Mouse (Mus musculus): Measurements from ENCODE around the gene Efcc1. TPM values are rescaled to one million over a fixed set of nuclear protein-coding genes. Genes with fewer than 3 reads are reported as not detected.
A peak's percentile ranks its signal among the peaks of the same experiment; 100 is the strongest.
"Not testable (repeated sequence)": the region's sequence is repeated elsewhere in the genome, so short reads cannot be mapped to it uniquely, and the experiment has no call there.

The Efcc1 gene
- polyA plus RNA-seq, 1 experiment from 2014 or later, result 1.5 TPM

DNA sequence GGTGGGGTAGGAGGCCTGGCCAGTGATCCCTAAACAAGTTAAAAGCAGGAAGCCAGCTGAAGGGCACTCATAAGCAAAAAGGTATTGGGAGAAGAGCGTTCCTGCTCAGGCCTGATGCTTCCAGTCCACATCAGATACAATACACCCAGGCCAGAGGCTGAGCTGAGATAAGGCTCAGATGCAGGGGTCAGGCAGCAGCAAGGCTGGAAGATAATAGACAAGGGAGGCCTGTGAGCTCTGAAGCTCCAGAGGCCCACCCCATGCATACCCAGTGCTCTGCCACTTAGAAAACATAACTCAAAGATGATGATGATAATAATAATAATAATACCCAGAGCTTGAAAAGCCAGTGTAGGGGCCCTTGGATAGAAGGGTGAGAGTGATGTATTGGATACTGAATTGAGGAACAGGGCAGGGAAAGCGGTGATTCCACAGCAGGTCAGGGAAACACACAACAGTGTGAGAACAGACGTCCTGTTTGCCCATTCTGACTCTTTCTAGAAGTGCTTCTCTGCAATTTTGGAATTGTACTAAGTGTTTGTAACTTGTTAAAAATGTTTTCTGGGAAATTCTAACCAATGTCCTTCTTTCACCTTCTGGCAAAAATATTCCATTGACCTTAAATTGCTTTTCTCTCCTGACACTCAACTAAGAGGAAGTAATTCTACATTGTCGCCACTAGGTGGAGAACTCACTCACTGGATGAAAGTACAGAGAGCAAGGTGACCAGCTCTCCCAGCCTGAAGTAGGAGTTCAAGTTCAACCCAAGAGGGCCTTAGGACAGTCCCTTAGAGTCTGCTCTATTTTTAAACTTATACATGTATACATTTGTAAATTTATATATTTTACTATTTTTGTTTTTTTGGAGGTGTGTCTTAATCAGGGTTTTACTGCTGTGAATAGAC lies 33.0 kb downstream of the Efcc1 start:
- no peak overlapping the region for H3K9ac ChIP-seq (ENCODE audit: low read length)
- DNase-seq (ENCODE audit: low spot score), result peak; percentile 46
- H3K4me2 ChIP-seq (ENCODE audit: low read depth, low read length, severe bottlenecking), result no peak overlapping the region
- H3K4me3 ChIP-seq (ENCODE audit: low read depth, low read length), result no peak overlapping the region
- no peaks in the 10 kb centered on the region for H3K27me3 ChIP-seq (ENCODE audit: control insufficient read depth, insufficient read depth, low read length)
- H3K27ac ChIP-seq (ENCODE audit: low read depth, low read length), result no peak overlapping the region
- WGBS, result 67% methylated on average over 4 of the region's 4 CpGs
- no peak for ATAC-seq (replicated peaks; ENCODE audit: low FRiP score)
- H3K9me3 ChIP-seq (ENCODE audit: control insufficient read depth, low read length), result no peaks in the 10 kb centered on the region
- H3K36me3 ChIP-seq (ENCODE audit: control insufficient read depth, insufficient read depth, low read length), result no peaks in the 10 kb centered on the region
- no peaks in the 10 kb centered on the region for H3K4me1 ChIP-seq (replicated peaks; ENCODE audit: control insufficient read depth, insufficient read depth, low read length)

DNA sequence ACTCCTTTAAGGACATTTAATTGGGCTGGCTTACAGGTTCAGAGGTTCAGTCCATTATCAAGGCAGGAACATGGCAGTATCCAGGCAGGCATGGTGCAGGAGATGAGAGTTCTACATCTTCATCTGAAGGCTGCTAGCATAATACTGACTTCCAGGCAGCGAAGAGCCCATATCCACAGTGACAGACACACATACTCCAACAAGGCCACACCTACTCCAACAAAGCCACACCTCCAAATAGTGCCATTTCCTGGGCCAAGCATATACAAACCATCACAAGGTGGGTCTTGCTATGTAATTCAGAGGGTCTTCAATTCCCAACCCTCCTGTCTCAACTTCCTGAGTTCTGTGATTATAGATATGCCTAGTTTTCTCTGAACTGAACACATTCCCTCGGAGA lies 33.6 kb downstream of the Efcc1 start:
- H3K36me3 ChIP-seq (ENCODE audit: control insufficient read depth, insufficient read depth, low read length); H3K4me2 ChIP-seq (ENCODE audit: low read depth, low read length, severe bottlenecking); ATAC-seq (replicated peaks; ENCODE audit: low FRiP score); H3K9me3 ChIP-seq (ENCODE audit: control insufficient read depth, low read length); H3K4me1 ChIP-seq (replicated peaks; ENCODE audit: control insufficient read depth, insufficient read depth, low read length); H3K9ac ChIP-seq (ENCODE audit: low read length); H3K27ac ChIP-seq (ENCODE audit: low read depth, low read length); H3K4me3 ChIP-seq (ENCODE audit: low read depth, low read length); H3K27me3 ChIP-seq (ENCODE audit: control insufficient read depth, insufficient read depth, low read length): not testable (repeated sequence)
- peak; percentile 27 for DNase-seq (ENCODE audit: low spot score)
- WGBS, result 97% methylated on average over 2 of the region's 2 CpGs

- no peaks in the 10 kb centered on the region for H3K36me3 ChIP-seq (ENCODE audit: control insufficient read depth, insufficient read depth, low read length)
- WGBS, result 60% methylated on average over 8 of the region's 8 CpGs
- H3K4me2 ChIP-seq (ENCODE audit: low read depth, low read length, severe bottlenecking), result no peak overlapping the region
- no peak overlapping the region for H3K4me3 ChIP-seq (ENCODE audit: low read depth, low read length)
- no peak overlapping the region for H3K9ac ChIP-seq (ENCODE audit: low read length)
- H3K27ac ChIP-seq (ENCODE audit: low read depth, low read length), result no peak overlapping the region
- DNase-seq (ENCODE audit: low spot score), result peak; percentile 46
- no peaks in the 10 kb centered on the region for H3K9me3 ChIP-seq (ENCODE audit: control insufficient read depth, low read length)
- no peak for ATAC-seq (replicated peaks; ENCODE audit: low FRiP score)
- H3K4me1 ChIP-seq (replicated peaks; ENCODE audit: control insufficient read depth, insufficient read depth, low read length), result no peaks in the 10 kb centered on the region
- H3K27me3 ChIP-seq (ENCODE audit: control insufficient read depth, insufficient read depth, low read length), result no peaks in the 10 kb centered on the region
Observed at GRCm38 (mm10) chr6:87770626-87771025, 40.0 kb downstream of the Efcc1 start.

- no peak overlapping the region for H3K4me2 ChIP-seq (ENCODE audit: low read depth, low read length, severe bottlenecking)
- no peaks in the 10 kb centered on the region for H3K4me1 ChIP-seq (replicated peaks; ENCODE audit: control insufficient read depth, insufficient read depth, low read length)
- H3K36me3 ChIP-seq (ENCODE audit: control insufficient read depth, insufficient read depth, low read length), result no peaks in the 10 kb centered on the region
- H3K9ac ChIP-seq (ENCODE audit: low read length), result no peak overlapping the region
- no peak overlapping the region for H3K27ac ChIP-seq (ENCODE audit: low read depth, low read length)
- no peaks in the 10 kb centered on the region for H3K27me3 ChIP-seq (ENCODE audit: control insufficient read depth, insufficient read depth, low read length)
- H3K4me3 ChIP-seq (ENCODE audit: low read depth, low read length), result no peak overlapping the region
- ATAC-seq (replicated peaks; ENCODE audit: low FRiP score), result no peak
- WGBS, result 58% methylated on average over 1 of the region's 1 CpGs
- H3K9me3 ChIP-seq (ENCODE audit: control insufficient read depth, low read length), result no peaks in the 10 kb centered on the region
- peak; percentile 1 for DNase-seq (ENCODE audit: low spot score)
Observed at GRCm38 (mm10) chr6:87774466-87774865, 43.8 kb downstream of the Efcc1 start.

DNA sequence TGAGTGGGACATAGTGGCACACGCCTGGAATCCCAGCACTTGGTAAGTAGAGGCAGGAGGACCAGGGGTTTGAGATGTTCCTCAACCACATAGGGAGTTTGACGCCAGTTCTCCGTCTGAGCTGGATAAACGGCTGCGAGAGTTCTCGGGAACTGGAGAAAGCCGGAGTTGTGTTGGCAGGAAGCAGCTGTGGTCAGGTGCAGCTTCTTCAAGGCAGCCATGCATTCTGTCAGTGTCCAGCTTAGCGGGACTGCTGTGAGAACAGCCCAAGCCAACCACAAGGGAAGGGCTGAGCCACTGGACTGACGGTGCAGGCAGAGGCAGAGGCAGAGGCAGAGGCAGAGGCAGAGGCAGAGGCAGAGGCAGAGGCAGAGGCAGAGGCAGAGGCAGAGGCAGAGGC lies 44.2 kb downstream of the Efcc1 start:
- peak; percentile 37 for DNase-seq (ENCODE audit: low spot score)
- whole genome bisulfite sequencing, result 88% methylated on average over 9 of the region's 9 CpGs

GRCm38 (mm10) chr6:87775588-87776245 lies 45.0 kb downstream of the Efcc1 start:
- no peak overlapping the region for H3K4me2 ChIP-seq (ENCODE audit: low read depth, low read length, severe bottlenecking)
- H3K27ac ChIP-seq (ENCODE audit: low read depth, low read length), result no peak overlapping the region
- ATAC-seq (replicated peaks; ENCODE audit: low FRiP score) (no peak), DNase-seq (ENCODE audit: low spot score) (peak; percentile 39)
- H3K9me3 ChIP-seq (ENCODE audit: control insufficient read depth, low read length), result no peaks in the 10 kb centered on the region
- H3K27me3 ChIP-seq (ENCODE audit: control insufficient read depth, insufficient read depth, low read length), result no peaks in the 10 kb centered on the region
- no peak overlapping the region for H3K9ac ChIP-seq (ENCODE audit: low read length)
- H3K4me3 ChIP-seq (ENCODE audit: low read depth, low read length), result no peak overlapping the region
- no peaks in the 10 kb centered on the region for H3K36me3 ChIP-seq (ENCODE audit: control insufficient read depth, insufficient read depth, low read length)
- no peaks in the 10 kb centered on the region for H3K4me1 ChIP-seq (replicated peaks; ENCODE audit: control insufficient read depth, insufficient read depth, low read length)
- WGBS, result 78% methylated on average over 3 of the region's 3 CpGs

More for the DNA sequence above, 44.2 kb downstream of the Efcc1 start:
- no peak overlapping the region for H3K27ac ChIP-seq (ENCODE audit: low read depth, low read length)
- H3K4me1 ChIP-seq (replicated peaks; ENCODE audit: control insufficient read depth, insufficient read depth, low read length), result no peaks in the 10 kb centered on the region
- H3K36me3 ChIP-seq (ENCODE audit: control insufficient read depth, insufficient read depth, low read length), result no peaks in the 10 kb centered on the region
- no peaks in the 10 kb centered on the region for H3K9me3 ChIP-seq (ENCODE audit: control insufficient read depth, low read length)
- H3K4me3 ChIP-seq (ENCODE audit: low read depth, low read length), result no peak overlapping the region
- H3K27me3 ChIP-seq (ENCODE audit: control insufficient read depth, insufficient read depth, low read length), result no peaks in the 10 kb centered on the region
- no peak overlapping the region for H3K9ac ChIP-seq (ENCODE audit: low read length)
- no peak for ATAC-seq (replicated peaks; ENCODE audit: low FRiP score)
- H3K4me2 ChIP-seq (ENCODE audit: low read depth, low read length, severe bottlenecking), result no peak overlapping the region

DNA sequence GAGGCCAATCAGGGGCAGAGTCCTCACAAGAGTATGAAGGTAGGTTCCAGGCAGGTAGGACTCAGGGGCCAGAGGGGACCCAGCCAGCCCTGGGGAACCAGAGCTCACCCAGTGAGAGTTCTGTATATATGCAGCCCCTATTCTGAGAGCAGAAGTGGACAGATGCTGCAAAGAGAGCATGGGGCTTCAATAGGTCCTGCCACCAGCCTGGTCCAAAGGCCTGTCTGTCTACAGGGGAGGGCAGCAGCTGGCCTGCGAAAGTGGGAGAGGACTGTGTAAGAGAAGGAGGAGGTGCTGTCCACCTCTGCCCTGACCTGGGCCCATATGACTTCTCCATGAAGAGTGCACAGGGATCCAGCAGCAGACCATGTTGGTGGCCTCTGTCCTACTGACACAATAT lies 46.0 kb downstream of the Efcc1 start:
- Histone ChIP-seq H3K36me3 (ENCODE audit: control insufficient read depth, insufficient read depth, low read length) (no peaks in the 10 kb centered on the region), H3K4me1 (replicated peaks; ENCODE audit: control insufficient read depth, insufficient read depth, low read length) (no peaks in the 10 kb centered on the region), H3K27ac (ENCODE audit: low read depth, low read length) (no peak overlapping the region), H3K4me2 (ENCODE audit: low read depth, low read length, severe bottlenecking) (no peak overlapping the region), H3K9me3 (ENCODE audit: control insufficient read depth, low read length) (no peaks in the 10 kb centered on the region), H3K27me3 (ENCODE audit: control insufficient read depth, insufficient read depth, low read length) (no peaks in the 10 kb centered on the region), H3K4me3 (ENCODE audit: low read depth, low read length) (no peak overlapping the region), H3K9ac (ENCODE audit: low read length) (no peak overlapping the region)
- DNase-seq (ENCODE audit: low spot score) (peak; percentile 39), ATAC-seq (replicated peaks; ENCODE audit: low FRiP score) (no peak)
- WGBS, result 82% methylated on average over 1 of the region's 1 CpGs

DNA sequence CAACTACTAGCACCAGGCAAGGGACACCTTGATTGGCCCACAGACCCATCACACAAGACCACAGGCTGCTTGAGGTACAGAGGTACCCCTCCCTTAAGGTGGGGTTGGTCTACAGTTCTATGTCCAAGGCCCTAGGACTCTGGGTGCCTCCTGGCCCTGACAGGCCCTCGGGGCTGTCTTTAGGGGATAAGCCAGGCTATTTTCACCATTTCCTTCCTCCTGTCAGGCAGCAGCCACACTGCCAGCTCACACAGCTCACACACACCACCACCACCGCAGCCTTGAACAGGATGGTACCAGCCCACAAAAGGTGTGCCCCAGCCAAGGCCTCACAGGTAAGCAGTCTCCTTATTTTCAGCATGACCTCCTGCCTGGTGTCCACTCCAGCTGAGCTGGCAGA lies 47.2 kb downstream of the Efcc1 start, which contains the start of gene Gp9:
TSS of gene Gp9 (plus strand) at position 231 of the 400 bp plus-strand sequence.
- ATAC-seq (replicated peaks; ENCODE audit: low FRiP score), result no peak
- 71% methylated on average over 2 of the region's 2 CpGs for WGBS
- Histone ChIP-seq H3K4me1 (replicated peaks; ENCODE audit: control insufficient read depth, insufficient read depth, low read length) (no peaks in the 10 kb centered on the region), H3K9ac (ENCODE audit: low read length) (no peak within 1 kb of the TSS), H3K27ac (ENCODE audit: low read depth, low read length) (no peak within 1 kb of the TSS), H3K9me3 (ENCODE audit: control insufficient read depth, low read length) (no peaks in the 10 kb centered on the region), H3K27me3 (ENCODE audit: control insufficient read depth, insufficient read depth, low read length) (no peaks in the 10 kb centered on the region), H3K4me3 (ENCODE audit: low read depth, low read length) (no peak within 1 kb of the TSS), H3K36me3 (ENCODE audit: control insufficient read depth, insufficient read depth, low read length) (no peaks in the 10 kb centered on the region), H3K4me2 (ENCODE audit: low read depth, low read length, severe bottlenecking) (no peak within 1 kb of the TSS)
- DNase-seq (ENCODE audit: low spot score), result peak; percentile 34

All from forebrain, embryonic 11.5 days (tissue).